21 mouse cellular contexts compared by ENCODE assay signal in genomic region chr16:29847059-29847458, GRCm38 (mm10).
DNase-seq lines count a peak whose midpoint lies in the region; ATAC-seq and TF ChIP-seq lines count a peak whose summit lies in the region.
"Had no signal": no experiment of that assay in that cellular context is flagged by ENCODE, and none has a peak within 500 bp of the region (broad histone marks: within the 10 kb centered on the region; RNA-seq: fewer than 3 reads in every experiment).

No protein-coding gene starts in this region.

- no peaks in the 10 kb centered on the region for H3K9me3 ChIP-seq in forebrain, embryonic 11.5 days (ENCODE audit: control insufficient read depth, low read length)
- H3K9me3 ChIP-seq in forebrain, embryonic 10.5 days: no peaks in the 10 kb centered on the region
- H3K9me3 ChIP-seq in G1E (replicated peaks): no peaks in the 10 kb centered on the region
- no peaks in the 10 kb centered on the region for H3K9me3 ChIP-seq in limb, embryonic 10.5 days (replicated peaks)
- H3K9me3 ChIP-seq: embryonic facial prominence, embryonic 12.5 days; hindbrain, embryonic 15.5 days; limb, embryonic 15.5 days; megakaryocyte, embryonic 14.5 days; midbrain, embryonic 15.5 days had no signal

- H3K27ac ChIP-seq in forebrain, embryonic 11.5 days (ENCODE audit: low read depth, low read length): no peak overlapping the region
- no peak overlapping the region for H3K27ac ChIP-seq in forebrain, embryonic 10.5 days
- peak overlapping the region; percentile 78 for H3K27ac ChIP-seq in spleen, adult 2 months (ENCODE audit: insufficient read depth, low read length)
- H3K27ac ChIP-seq in limb, embryonic 10.5 days: 0 out of 2 replicates have a peak overlapping the region, but pooled peaks have one; percentile 42
- H3K27ac ChIP-seq: embryonic facial prominence, embryonic 12.5 days; hindbrain, embryonic 15.5 days; limb, embryonic 15.5 days; midbrain, embryonic 15.5 days had no signal

- no peak for TF ChIP-seq POLR2A in spleen, adult 2 months (IDR thresholded peaks at IDR 0.05; ENCODE audit: low read depth, low read length)

- H3K4me1 ChIP-seq in forebrain, embryonic 11.5 days (replicated peaks; ENCODE audit: control insufficient read depth, insufficient read depth, low read length): no peaks in the 10 kb centered on the region
- H3K4me1 ChIP-seq in forebrain, embryonic 10.5 days: peaks cover 49% of the 10 kb centered on the region
- peaks cover 10% of the 10 kb centered on the region for H3K4me1 ChIP-seq in spleen, adult 2 months (ENCODE audit: control insufficient read depth, insufficient read depth, insufficient read length)
- peaks cover 89% of the 10 kb centered on the region for H3K4me1 ChIP-seq in G1E (ENCODE audit: insufficient read depth, low read depth, low read length)
- peaks cover 42% of the 10 kb centered on the region for H3K4me1 ChIP-seq in limb, embryonic 10.5 days
- H3K4me1 ChIP-seq: hindbrain, embryonic 15.5 days had no signal

- no peak overlapping the region for H3K9ac ChIP-seq in forebrain, embryonic 11.5 days (ENCODE audit: low read length)
- H3K9ac ChIP-seq: embryonic facial prominence, embryonic 12.5 days; hindbrain, embryonic 15.5 days; limb, embryonic 15.5 days; lung, embryonic 14.5 days; midbrain, embryonic 15.5 days had no signal

- no peak for ATAC-seq in forebrain, embryonic 11.5 days (replicated peaks; ENCODE audit: low FRiP score)
- ATAC-seq in G1E (ENCODE audit: extremely low read depth, insufficient number of reproducible peaks, low FRiP score, poor library complexity, severe bottlenecking): peak; percentile 41
- no peak for ATAC-seq in megakaryocyte progenitor cell, adult 5-6 weeks (replicated peaks; ENCODE audit: poor library complexity)
- ATAC-seq in megakaryocyte-erythroid progenitor cell, adult 5-6 weeks (replicated peaks; ENCODE audit: low FRiP score, low TSS enrichment, poor library complexity, severe bottlenecking): no peak; the same call in 1 of the 2 replicates
- ATAC-seq: midbrain, embryonic 15.5 days had no signal

- peak; percentile 39 for DNase-seq in forebrain, embryonic 11.5 days (ENCODE audit: low spot score)
- DNase-seq in forebrain, embryonic 10.5 days (ENCODE audit: extremely low spot score, low spot score): no peak
- peak in 1 of 2 experiments; percentile 18 for DNase-seq in spleen, adult 2 months (ENCODE audit: low read depth in 1 of 2, low spot score in 2 of 2)
- no peak for DNase-seq in spleen, adult 12 weeks (ENCODE audit: low spot score)
- DNase-seq in G1E (ENCODE audit: low spot score): no peak
- DNase-seq in limb, embryonic 10.5 days (ENCODE audit: low spot score): no peak
- DNase-seq: adrenal gland, adult 2 months; cerebellum, postnatal 10 days; heart, adult 11 months; heart, postnatal 4 days; kidney, adult 18-20 months; kidney, postnatal 10 days; lung, embryonic 14.5 days had no signal

- H3K4me2 ChIP-seq in forebrain, embryonic 11.5 days (ENCODE audit: low read depth, low read length, severe bottlenecking): no peak overlapping the region
- H3K4me2 ChIP-seq: embryonic facial prominence, embryonic 12.5 days; hindbrain, embryonic 15.5 days; limb, embryonic 15.5 days; lung, embryonic 14.5 days; midbrain, embryonic 15.5 days had no signal

- no peaks in the 10 kb centered on the region; the same call in 1 of the 2 replicates for H3K27me3 ChIP-seq in forebrain, embryonic 11.5 days (ENCODE audit: control insufficient read depth, insufficient read depth, low read length)
- peaks cover 64% of the 10 kb centered on the region for H3K27me3 ChIP-seq in forebrain, embryonic 10.5 days (ENCODE audit: poor library complexity, severe bottlenecking)
- no peaks in the 10 kb centered on the region for H3K27me3 ChIP-seq in spleen, adult 2 months (ENCODE audit: control insufficient read depth, insufficient read depth, low read length)
- H3K27me3 ChIP-seq in G1E (ENCODE audit: insufficient read depth, low read length): no peaks in the 10 kb centered on the region
- peaks cover 18% of the 10 kb centered on the region for H3K27me3 ChIP-seq in limb, embryonic 10.5 days (ENCODE audit: low read depth, poor library complexity, severe bottlenecking)
- H3K27me3 ChIP-seq: embryonic facial prominence, embryonic 12.5 days; limb, embryonic 15.5 days had no signal

- no peaks in the 10 kb centered on the region for H3K36me3 ChIP-seq in forebrain, embryonic 11.5 days (ENCODE audit: control insufficient read depth, insufficient read depth, low read length)
- no peaks in the 10 kb centered on the region for H3K36me3 ChIP-seq in forebrain, embryonic 10.5 days (replicated peaks)
- no peaks in the 10 kb centered on the region for H3K36me3 ChIP-seq in spleen, adult 2 months (ENCODE audit: control insufficient read depth, insufficient read depth, low read length)
- H3K36me3 ChIP-seq in G1E (replicated peaks): peaks cover 11% of the 10 kb centered on the region
- H3K36me3 ChIP-seq in limb, embryonic 10.5 days: no peaks in the 10 kb centered on the region
- H3K36me3 ChIP-seq: embryonic facial prominence, embryonic 12.5 days; hindbrain, embryonic 15.5 days; limb, embryonic 15.5 days; midbrain, embryonic 15.5 days had no signal

- 38% methylated on average over 1 of the region's 1 CpGs for WGBS in forebrain, embryonic 11.5 days
- 45% methylated on average over 1 of the region's 1 CpGs for WGBS in forebrain, embryonic 10.5 days
- WGBS in spleen, adult 2 months: 0% methylated on average over 1 of the region's 1 CpGs
- WGBS in limb, embryonic 10.5 days: 11% methylated on average over 1 of the region's 1 CpGs

- no peak for TF ChIP-seq CTCF in spleen, adult 2 months (IDR thresholded peaks at IDR 0.05; ENCODE audit: extremely low read depth, insufficient read depth, insufficient read length, insufficient replicate concordance)
- no peak for TF ChIP-seq CTCF in G1E (IDR thresholded peaks at IDR 0.05; ENCODE audit: low read depth, low read length)

- no peak overlapping the region for H3K4me3 ChIP-seq in forebrain, embryonic 11.5 days (ENCODE audit: low read depth, low read length)
- H3K4me3 ChIP-seq in forebrain, embryonic 10.5 days: no peak overlapping the region
- no peak overlapping the region for H3K4me3 ChIP-seq in spleen, adult 2 months (ENCODE audit: extremely low read depth, insufficient read depth, insufficient read length)
- H3K4me3 ChIP-seq in G1E (ENCODE audit: low read depth, low read length): peak overlapping the region; percentile 58; the same call in 1 of the 2 replicates
- no peak overlapping the region for H3K4me3 ChIP-seq in limb, embryonic 10.5 days
- H3K4me3 ChIP-seq: embryonic facial prominence, embryonic 12.5 days; hindbrain, embryonic 15.5 days; limb, embryonic 15.5 days; megakaryocyte, embryonic 14.5 days; midbrain, embryonic 15.5 days; myocyte had no signal

Comparison
In these comparisons a context has a peak if more than half of its experiments do, and no peak if none do; other contexts are left out.
1. H3K27ac ChIP-seq: peak in spleen, adult 2 months (single experiment) and limb, embryonic 10.5 days (single experiment); none in forebrain, embryonic 11.5 days (single experiment) and forebrain, embryonic 10.5 days (single experiment).